Mouse (Mus musculus): ENCODE data around the gene Tmco3. TPM values are rescaled to one million over a fixed set of nuclear protein-coding genes. Genes with fewer than 3 reads are reported as not detected.

Gene Tmco3
- polyA plus RNA-seq, 1 experiment from 2014 or later: 50.6 TPM

DNA sequence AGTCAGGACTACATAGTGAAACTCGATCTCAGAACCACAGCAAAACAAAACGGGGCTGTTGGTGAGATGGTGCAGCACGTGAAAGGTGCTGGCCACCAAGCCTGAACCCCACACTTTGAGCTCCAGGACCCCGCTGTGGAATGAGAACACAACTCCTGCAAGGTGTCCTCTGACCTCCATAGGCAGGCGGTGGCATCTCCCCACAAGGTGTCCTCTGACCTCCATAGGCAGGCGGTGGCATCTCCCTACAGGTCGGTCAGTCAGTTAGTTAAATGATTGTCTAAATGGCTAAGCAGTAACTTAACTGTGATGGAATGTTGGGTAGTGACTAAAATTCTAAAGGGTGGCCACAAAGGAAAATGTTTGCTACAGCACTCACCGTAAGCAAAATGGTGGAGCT is 11.6 kb downstream of the Tmco3 start:
- Histone ChIP-seq H3K4me2 (ENCODE audit: low read length) (no peak overlapping the region), H3K4me3 (ENCODE audit: low read length) (no peak overlapping the region), H3K4me1 (ENCODE audit: control insufficient read depth, insufficient read depth, low read depth, low read length) (no peaks in the 10 kb centered on the region), H3K9ac (ENCODE audit: low read depth, low read length) (no peak overlapping the region), H3K27me3 (replicated peaks; ENCODE audit: control insufficient read depth, insufficient read depth, low read length) (no peaks in the 10 kb centered on the region), H3K27ac (ENCODE audit: low read depth, low read length) (no peak overlapping the region), H3K9me3 (ENCODE audit: control insufficient read depth, low read length) (0 out of 2 replicates have a peak, but pooled peaks cover 5% of the 10 kb centered on the region), H3K36me3 (ENCODE audit: control insufficient read depth, insufficient read depth, low read length) (peaks cover 60% of the 10 kb centered on the region)
- over 99% methylated on average over 8 of the region's 8 CpGs for WGBS
- ATAC-seq: no peak

- Histone ChIP-seq H3K4me3 (ENCODE audit: low read length) (no peak overlapping the region), H3K9me3 (ENCODE audit: control insufficient read depth, low read length) (0 out of 2 replicates have a peak, but pooled peaks cover 5% of the 10 kb centered on the region), H3K27me3 (replicated peaks; ENCODE audit: control insufficient read depth, insufficient read depth, low read length) (no peaks in the 10 kb centered on the region), H3K9ac (ENCODE audit: low read depth, low read length) (no peak overlapping the region), H3K4me1 (ENCODE audit: control insufficient read depth, insufficient read depth, low read depth, low read length) (no peaks in the 10 kb centered on the region), H3K36me3 (ENCODE audit: control insufficient read depth, insufficient read depth, low read length) (peaks cover 60% of the 10 kb centered on the region), H3K27ac (ENCODE audit: low read depth, low read length) (no peak overlapping the region), H3K4me2 (ENCODE audit: low read length) (no peak overlapping the region)
- no peak for ATAC-seq
- 97% methylated on average over 7 of the region's 7 CpGs for WGBS
Observed at GRCm38 (mm10) chr8:13301036-13301435, 13.0 kb downstream of the Tmco3 start.

DNA sequence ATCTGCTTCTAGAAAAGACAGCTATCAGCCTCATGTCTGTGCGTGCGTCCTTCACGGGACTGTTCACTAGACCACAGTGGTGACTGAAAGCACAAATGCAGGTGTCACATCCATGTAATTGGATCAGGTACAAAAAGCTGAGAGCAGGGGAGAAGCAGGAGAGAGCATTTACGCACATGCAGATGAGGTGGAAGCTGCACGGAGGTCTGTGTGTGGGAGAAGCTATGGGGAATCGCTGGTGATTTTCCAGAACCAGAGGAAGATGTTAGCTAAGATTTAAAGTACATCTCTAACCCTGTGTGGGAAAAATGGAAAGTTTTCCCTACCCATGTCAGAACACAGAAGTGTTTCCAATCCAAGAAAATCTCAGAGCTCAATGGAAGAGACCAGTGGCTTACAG is 17.5 kb downstream of the Tmco3 start:
- H3K4me2 ChIP-seq (ENCODE audit: low read length): no peak overlapping the region
- WGBS: 98% methylated on average over 6 of the region's 6 CpGs
- no peaks in the 10 kb centered on the region for H3K4me1 ChIP-seq (ENCODE audit: control insufficient read depth, insufficient read depth, low read depth, low read length)
- no peak for ATAC-seq
- no peak overlapping the region for H3K9ac ChIP-seq (ENCODE audit: low read depth, low read length)
- H3K36me3 ChIP-seq (ENCODE audit: control insufficient read depth, insufficient read depth, low read length): peaks cover 41% of the 10 kb centered on the region
- no peak overlapping the region for H3K4me3 ChIP-seq (ENCODE audit: low read length)
- no peaks in the 10 kb centered on the region for H3K9me3 ChIP-seq (ENCODE audit: control insufficient read depth, low read length)
- H3K27me3 ChIP-seq (replicated peaks; ENCODE audit: control insufficient read depth, insufficient read depth, low read length): no peaks in the 10 kb centered on the region
- no peak overlapping the region for H3K27ac ChIP-seq (ENCODE audit: low read depth, low read length)

DNA sequence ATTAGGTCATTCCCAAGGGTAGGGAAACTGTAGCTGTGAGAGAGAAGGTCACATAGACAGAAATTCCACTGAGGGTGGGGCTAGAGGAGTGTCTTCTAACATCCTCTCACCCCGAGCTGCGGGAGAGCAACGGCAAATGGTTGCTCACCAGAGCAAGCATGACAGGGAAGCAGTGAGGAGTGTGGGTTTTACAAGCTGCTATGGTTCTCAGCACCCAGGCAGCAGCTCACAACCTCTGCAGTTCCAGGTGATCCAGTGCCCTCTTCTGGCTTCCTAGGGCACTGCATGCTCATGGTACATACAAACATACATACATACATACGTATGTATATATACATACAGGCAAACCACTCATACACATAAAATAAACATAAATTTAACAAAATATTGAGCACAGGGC is 17.9 kb downstream of the Tmco3 start:
- Histone ChIP-seq H3K27me3 (replicated peaks; ENCODE audit: control insufficient read depth, insufficient read depth, low read length) (no peaks in the 10 kb centered on the region), H3K9ac (ENCODE audit: low read depth, low read length) (no peak overlapping the region), H3K4me1 (ENCODE audit: control insufficient read depth, insufficient read depth, low read depth, low read length) (no peaks in the 10 kb centered on the region), H3K4me2 (ENCODE audit: low read length) (no peak overlapping the region), H3K9me3 (ENCODE audit: control insufficient read depth, low read length) (no peaks in the 10 kb centered on the region), H3K36me3 (ENCODE audit: control insufficient read depth, insufficient read depth, low read length) (peaks cover 37% of the 10 kb centered on the region), H3K4me3 (ENCODE audit: low read length) (no peak overlapping the region), H3K27ac (ENCODE audit: low read depth, low read length) (no peak overlapping the region)
- WGBS: 98% methylated on average over 4 of the region's 4 CpGs
- ATAC-seq: no peak

DNA sequence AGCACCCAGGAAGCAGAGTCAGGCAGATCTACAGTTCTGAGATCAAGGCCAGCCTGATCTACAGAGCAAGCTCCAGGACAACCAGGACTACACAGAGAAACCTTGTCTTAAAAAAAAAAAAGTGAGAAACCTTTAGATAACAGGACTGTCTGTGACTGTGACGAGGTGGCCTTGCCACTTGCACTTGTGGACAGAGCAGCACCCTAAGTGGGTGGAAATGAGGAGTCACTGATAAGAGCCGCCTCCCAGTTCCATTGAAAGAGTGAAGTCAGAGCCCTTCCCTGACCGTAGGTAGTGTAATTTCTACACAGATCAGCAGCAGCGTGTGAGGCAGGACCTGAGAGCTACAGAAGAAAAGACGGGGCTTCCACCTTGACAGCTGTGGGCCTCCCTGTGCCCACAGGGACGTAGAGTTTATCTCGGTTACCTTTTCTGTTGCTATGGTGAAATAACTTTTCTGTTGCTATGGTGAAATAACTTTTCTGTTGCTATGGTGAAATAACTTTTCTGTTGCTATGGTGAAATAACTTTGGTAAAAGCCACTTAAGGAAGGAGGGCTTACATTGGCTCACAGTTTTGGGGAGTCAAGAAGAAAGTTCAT is 18.4 kb downstream of the Tmco3 start:
- H3K4me3 ChIP-seq (ENCODE audit: low read length): no peak overlapping the region
- no peak overlapping the region for H3K4me2 ChIP-seq (ENCODE audit: low read length)

DNA sequence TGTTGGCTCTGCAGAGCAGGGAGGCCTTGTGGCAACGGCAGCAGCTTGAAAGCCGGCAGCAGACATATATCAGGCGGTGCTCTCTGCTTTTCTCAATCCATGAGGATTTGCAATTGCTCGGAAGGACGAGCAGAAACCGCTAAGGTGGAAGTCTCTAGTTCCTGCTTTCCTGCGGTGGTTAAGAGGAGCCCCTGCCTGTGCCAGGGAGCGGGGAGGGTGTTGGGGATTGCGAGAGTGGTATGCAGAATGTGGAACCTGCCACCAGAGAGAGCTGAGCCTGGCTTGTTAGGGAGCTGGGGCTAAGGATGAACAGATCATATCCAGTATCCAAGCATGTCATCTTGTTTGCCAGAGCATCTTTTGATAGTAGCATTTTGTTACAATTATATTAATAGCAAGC is 18.9 kb downstream of the Tmco3 start:
- peaks cover 36% of the 10 kb centered on the region for H3K36me3 ChIP-seq (ENCODE audit: control insufficient read depth, insufficient read depth, low read length)
- no peak overlapping the region for H3K4me3 ChIP-seq (ENCODE audit: low read length)
- H3K27ac ChIP-seq (ENCODE audit: low read depth, low read length): no peak overlapping the region
- no peak overlapping the region for H3K9ac ChIP-seq (ENCODE audit: low read depth, low read length)
- H3K9me3 ChIP-seq (ENCODE audit: control insufficient read depth, low read length): no peaks in the 10 kb centered on the region
- no peak for ATAC-seq
- H3K4me1 ChIP-seq (ENCODE audit: control insufficient read depth, insufficient read depth, low read depth, low read length): no peaks in the 10 kb centered on the region
- WGBS: 87% methylated on average over 9 of the region's 9 CpGs
- no peaks in the 10 kb centered on the region for H3K27me3 ChIP-seq (replicated peaks; ENCODE audit: control insufficient read depth, insufficient read depth, low read length)
- H3K4me2 ChIP-seq (ENCODE audit: low read length): no peak overlapping the region

More for the DNA sequence above, 18.4 kb downstream of the Tmco3 start:
- H3K9me3 ChIP-seq (ENCODE audit: control insufficient read depth, low read length): no peaks in the 10 kb centered on the region
- no peaks in the 10 kb centered on the region for H3K4me1 ChIP-seq (ENCODE audit: control insufficient read depth, insufficient read depth, low read depth, low read length)
- no peak overlapping the region for H3K9ac ChIP-seq (ENCODE audit: low read depth, low read length)
- no peak overlapping the region for H3K27ac ChIP-seq (ENCODE audit: low read depth, low read length)
- 82% methylated on average over 7 of the region's 7 CpGs for WGBS
- peaks cover 37% of the 10 kb centered on the region for H3K36me3 ChIP-seq (ENCODE audit: control insufficient read depth, insufficient read depth, low read length)
- no peak for ATAC-seq
- no peaks in the 10 kb centered on the region for H3K27me3 ChIP-seq (replicated peaks; ENCODE audit: control insufficient read depth, insufficient read depth, low read length)

DNA sequence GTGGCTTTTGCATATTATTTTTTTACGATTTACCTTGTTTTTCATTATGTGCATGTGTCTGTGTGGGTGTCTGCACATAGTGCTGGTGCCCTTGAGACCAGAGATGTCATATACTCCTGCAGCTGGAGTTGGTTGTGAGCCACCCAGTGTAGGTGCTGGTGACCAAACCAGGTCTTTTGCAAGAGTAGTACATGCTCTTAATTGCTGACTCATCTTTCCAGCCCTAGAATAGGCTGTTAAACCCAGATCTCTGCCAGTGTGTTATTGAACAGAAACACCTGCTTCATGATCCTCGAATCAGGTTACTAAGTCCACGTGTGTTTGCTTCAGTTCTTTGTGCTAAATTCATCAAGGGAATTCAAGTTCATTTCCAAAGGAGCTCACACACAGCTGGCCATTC is 26.9 kb downstream of the Tmco3 start:
- no peaks in the 10 kb centered on the region for H3K9me3 ChIP-seq (ENCODE audit: control insufficient read depth, low read length)
- ATAC-seq: no peak
- 92% methylated on average over 3 of the region's 3 CpGs for WGBS
- no peak overlapping the region for H3K27ac ChIP-seq (ENCODE audit: low read depth, low read length)
- peaks cover 36% of the 10 kb centered on the region for H3K36me3 ChIP-seq (ENCODE audit: control insufficient read depth, insufficient read depth, low read length)
- no peaks in the 10 kb centered on the region for H3K4me1 ChIP-seq (ENCODE audit: control insufficient read depth, insufficient read depth, low read depth, low read length)
- no peak overlapping the region for H3K4me2 ChIP-seq (ENCODE audit: low read length)
- no peaks in the 10 kb centered on the region for H3K27me3 ChIP-seq (replicated peaks; ENCODE audit: control insufficient read depth, insufficient read depth, low read length)
- H3K4me3 ChIP-seq (ENCODE audit: low read length): no peak overlapping the region
- no peak overlapping the region for H3K9ac ChIP-seq (ENCODE audit: low read depth, low read length)

GRCm38 (mm10) chr8:13316671-13317070 is 28.7 kb downstream of the Tmco3 start:
- ATAC-seq: no peak
- WGBS: 96% methylated on average over 10 of the region's 10 CpGs
- H3K9me3 ChIP-seq (ENCODE audit: control insufficient read depth, low read length): no peaks in the 10 kb centered on the region
- H3K36me3 ChIP-seq (ENCODE audit: control insufficient read depth, insufficient read depth, low read length): peaks cover 32% of the 10 kb centered on the region
- no peaks in the 10 kb centered on the region for H3K4me1 ChIP-seq (ENCODE audit: control insufficient read depth, insufficient read depth, low read depth, low read length)
- H3K4me2 ChIP-seq (ENCODE audit: low read length): no peak overlapping the region
- no peak overlapping the region for H3K4me3 ChIP-seq (ENCODE audit: low read length)
- no peak overlapping the region for H3K27ac ChIP-seq (ENCODE audit: low read depth, low read length)
- H3K27me3 ChIP-seq (replicated peaks; ENCODE audit: control insufficient read depth, insufficient read depth, low read length): no peaks in the 10 kb centered on the region
- H3K9ac ChIP-seq (ENCODE audit: low read depth, low read length): no peak overlapping the region

GRCm38 (mm10) chr8:13326598-13326997 is 38.6 kb downstream of the Tmco3 start:
- H3K9ac ChIP-seq (ENCODE audit: low read depth, low read length): no peak overlapping the region
- H3K27ac ChIP-seq (ENCODE audit: low read depth, low read length): no peak overlapping the region
- no peak overlapping the region for H3K4me2 ChIP-seq (ENCODE audit: low read length)
- no peaks in the 10 kb centered on the region for H3K4me1 ChIP-seq (ENCODE audit: control insufficient read depth, insufficient read depth, low read depth, low read length)
- no peaks in the 10 kb centered on the region for H3K9me3 ChIP-seq (ENCODE audit: control insufficient read depth, low read length)
- H3K27me3 ChIP-seq (replicated peaks; ENCODE audit: control insufficient read depth, insufficient read depth, low read length): no peaks in the 10 kb centered on the region
- ATAC-seq: no peak
- no peak overlapping the region for H3K4me3 ChIP-seq (ENCODE audit: low read length)
- H3K36me3 ChIP-seq (ENCODE audit: control insufficient read depth, insufficient read depth, low read length): no peaks in the 10 kb centered on the region
- WGBS: 40% methylated on average over 5 of the region's 5 CpGs

GRCm38 (mm10) chr8:13334671-13335070 is 46.7 kb downstream of the Tmco3 start:
- Histone ChIP-seq H3K4me2 (ENCODE audit: low read length) (no peak overlapping the region), H3K9ac (ENCODE audit: low read depth, low read length) (no peak overlapping the region), H3K27me3 (replicated peaks; ENCODE audit: control insufficient read depth, insufficient read depth, low read length) (no peaks in the 10 kb centered on the region; the same call in 1 of the 2 replicates), H3K27ac (ENCODE audit: low read depth, low read length) (no peak overlapping the region), H3K9me3 (ENCODE audit: control insufficient read depth, low read length) (no peaks in the 10 kb centered on the region), H3K4me1 (ENCODE audit: control insufficient read depth, insufficient read depth, low read depth, low read length) (peaks cover 1% of the 10 kb centered on the region; the same call in 1 of the 2 replicates), H3K36me3 (ENCODE audit: control insufficient read depth, insufficient read depth, low read length) (no peaks in the 10 kb centered on the region), H3K4me3 (ENCODE audit: low read length) (no peak overlapping the region)
- 56% methylated on average over 1 of the region's 1 CpGs for WGBS
- no peak for ATAC-seq
